Mouse (Mus musculus) testis, adult 2 months (tissue): ENCODE data around the gene Ica1l. TPM values are rescaled to one million over a fixed set of nuclear protein-coding genes. Genes with fewer than 3 reads are reported as not detected.

Experiments
- H3K27ac ChIP-seq: fragments of 200-500 bp; 2 replicates; pipeline ENCODE4 v1.5.1; 2012; ENCODE audit warnings: low read depth, low read length; ENCODE audit not compliant: control insufficient read depth, insufficient read depth
- H3K27me3 ChIP-seq: fragments of 200-500 bp; 2 replicates; pipeline ENCODE4 v1.6.1; 2012; ENCODE audit warnings: mild to moderate bottlenecking, low read length, moderate library complexity; ENCODE audit not compliant: control insufficient read depth, insufficient read depth
- H3K36me3 ChIP-seq: fragments of 200-500 bp; 2 replicates; pipeline ENCODE4 v1.6.1; 2012; ENCODE audit warnings: mild to moderate bottlenecking, low read length; ENCODE audit not compliant: control insufficient read depth, insufficient read depth
- H3K4me1 ChIP-seq: fragments of 200-500 bp; 2 replicates; pipeline ENCODE4 v1.6.1; 2012; ENCODE audit warnings: low read length; ENCODE audit not compliant: control insufficient read depth, insufficient read depth
- H3K4me3 ChIP-seq: fragments of 200-500 bp; 2 replicates; pipeline ENCODE4 v1.5.1; 2012; ENCODE audit warnings: low read depth, mild to moderate bottlenecking, low read length, moderate library complexity, mixed read lengths; ENCODE audit not compliant: control insufficient read depth
- CTCF ChIP-seq: fragments of 200-500 bp; IDR thresholded peaks from 2 replicates; pipeline ENCODE4 v1.5.1; 2012; ENCODE audit warnings: low read depth, mild to moderate bottlenecking, inconsistent platforms, low read length, moderate library complexity; ENCODE audit not compliant: control insufficient read depth, insufficient read depth, insufficient replicate concordance
- POLR2A ChIP-seq: fragments of 200-500 bp; IDR thresholded peaks from 2 replicates; pipeline ENCODE4 v1.6.1; 2012; ENCODE audit warnings: low read depth, mild to moderate bottlenecking, inconsistent platforms, low read length, moderate library complexity; ENCODE audit not compliant: control insufficient read depth
- polyA plus RNA-seq: library from polyadenylated mRNA; depleted of rRNA; stranded (reverse); fragments of >200 nt; gene quantifications from 2 replicates; pipeline ENCODE4 v1.2.3, GENCODE M21; 2012; rRNA removed

Gene Ica1l
- polyA plus RNA-seq, 1 experiment, result 53.0 TPM

- H3K4me1 ChIP-seq, result no peaks in the 10 kb centered on the region
- H3K4me3 ChIP-seq, result no peak overlapping the region
- H3K27ac ChIP-seq, result no peak overlapping the region
- no peaks in the 10 kb centered on the region for H3K36me3 ChIP-seq
- TF ChIP-seq POLR2A, result no peak
- no peak for TF ChIP-seq CTCF
- H3K27me3 ChIP-seq, result no peaks in the 10 kb centered on the region
Observed at GRCm38 (mm10) chr1:59932991-59933390, 110.0 kb downstream of the Ica1l start.

Other genes with a start within 250 kb of the Ica1l start
- gene Fam117b, start 130.2 kb downstream of the Ica1l start, polyA plus RNA-seq, result 15.4 and 15.7 TPM in 2 replicates
- 15.3 and 18.3 TPM in 2 replicates for gene Carf, start 55.1 kb upstream of the Ica1l start, polyA plus RNA-seq
- 67.7 and 69.3 TPM in 2 replicates for gene Wdr12, start 55.5 kb upstream of the Ica1l start, polyA plus RNA-seq
- 1.4 and 1.6 TPM in 2 replicates for gene Nbeal1, start 137.4 kb upstream of the Ica1l start, polyA plus RNA-seq